Mouse (Mus musculus): ENCODE measurements around the gene Il12rb2.

GRCm38 (mm10) chr6:67421761-67422160 lies 45.8 kb upstream of the Il12rb2 start:
- TF ChIP-seq CTCF (IDR thresholded peaks at IDR 0.05; ENCODE audit: low read depth, low read length) (no peak), POLR2AphosphoS5 (IDR thresholded peaks at IDR 0.05; ENCODE audit: insufficient replicate concordance, low read depth, low read length) (no peak), TAL1 (conservative IDR thresholded peaks at IDR 0.05; ENCODE audit: low read depth, low read length) (no peak), GATA1 (IDR thresholded peaks at IDR 0.05; ENCODE audit: borderline replicate concordance, low read length) (no peak)

Measured in G1E (cell line).